Mouse (Mus musculus) CH12.LX (cell line): Measurements from ENCODE around the gene Hist1h1d. TPM values are rescaled to one million over a fixed set of nuclear protein-coding genes. Genes with fewer than 3 reads are reported as not detected.

ENCODE experiments used
- DNase-seq: peaks from one replicate; pipeline ENCODE4 v3.0.0-alpha.2; 2013; ENCODE audit errors: extremely low read depth
- H3K27ac ChIP-seq: 2 replicates; pipeline ENCODE4 v1.5.1; 2012; ENCODE audit warnings: low read depth, mild to moderate bottlenecking, control low read depth, moderate library complexity; ENCODE audit not compliant: insufficient read depth
- H3K27me3 ChIP-seq: replicated peaks from 2 replicates; pipeline ENCODE3; 2012; ENCODE audit warnings: inconsistent platforms
- H3K36me3 ChIP-seq, 2 experiments: replicated peaks in 1 of 2; 2 replicates each; pipeline versions ENCODE3 to v1.6.1; 2012; ENCODE audit warnings: inconsistent platforms in 1 of 2, low read length in 1 of 2, mild to moderate bottlenecking in 1 of 2, mixed read lengths in 1 of 2, moderate library complexity in 1 of 2; ENCODE audit not compliant: control insufficient read depth in 1 of 2, insufficient read depth in 1 of 2
- H3K4me1 ChIP-seq, 2 experiments: 2 replicates each; pipeline ENCODE4 v1.6.1; 2012; ENCODE audit warnings: inconsistent platforms in 1 of 2, moderate library complexity in 1 of 2; ENCODE audit not compliant: insufficient read depth in 2 of 2, control insufficient read depth in 1 of 2
- H3K4me2 ChIP-seq: 2 replicates; pipeline ENCODE4 v1.6.1; 2012; ENCODE audit warnings: low read depth, mild to moderate bottlenecking, control low read depth; ENCODE audit not compliant: poor library complexity, insufficient read depth, severe bottlenecking
- H3K4me3 ChIP-seq, 3 experiments: fragments of 150-350 bp in 1 of 3; sonication (generic) in 1 of 3; replicated peaks in 1 of 3; 2 replicates each; pipeline versions ENCODE3 to v1.5.1; 2011 to 2012; ENCODE audit warnings: low read depth in 2 of 3, low read length in 2 of 3, mild to moderate bottlenecking in 2 of 3, moderate library complexity in 2 of 3, control low read depth in 1 of 3, improper control_type of control experiment in 1 of 3, inconsistent platforms in 1 of 3, mixed read lengths in 1 of 3; ENCODE audit not compliant: poor library complexity in 1 of 3
- H3K79me2 ChIP-seq: replicated peaks from 2 replicates; pipeline ENCODE4 v1.6.1; 2012; ENCODE audit warnings: mild to moderate bottlenecking, moderate library complexity; ENCODE audit not compliant: control insufficient read depth, poor library complexity, insufficient read depth, severe bottlenecking; ENCODE audit errors: extremely low read depth
- H3K9ac ChIP-seq: 2 replicates; pipeline ENCODE4 v1.6.1; 2012; ENCODE audit warnings: low read depth, mild to moderate bottlenecking, control low read depth, moderate library complexity; ENCODE audit not compliant: insufficient read depth
- H3K9me3 ChIP-seq: replicated peaks from 2 replicates; pipeline ENCODE3; 2012; ENCODE audit warnings: low read length, inconsistent platforms, mixed read lengths
- BHLHE40 ChIP-seq: IDR thresholded peaks from 2 replicates; pipeline ENCODE4 v1.6.1; 2011; ENCODE audit warnings: mild to moderate bottlenecking, low read depth, low read length, improper control_type of control experiment
- CHD1 ChIP-seq: IDR thresholded peaks from 2 replicates; pipeline ENCODE4 v1.6.1; 2012; ENCODE audit warnings: low read depth, low read length, improper control_type of control experiment, inconsistent platforms
- E2F4 ChIP-seq: IDR thresholded peaks from 2 replicates; pipeline ENCODE4 v1.6.1; 2011; ENCODE audit warnings: low read depth, low read length, improper control_type of control experiment; ENCODE audit not compliant: insufficient replicate concordance
- ELF1 ChIP-seq: IDR thresholded peaks from 2 replicates; pipeline ENCODE4 v1.6.1; 2014; ENCODE audit warnings: low read depth, mild to moderate bottlenecking, inconsistent platforms, low read length, improper control_type of control experiment
- EP300 ChIP-seq: IDR thresholded peaks from 2 replicates; pipeline ENCODE4 v1.6.1; 2011; ENCODE audit warnings: low read length, improper control_type of control experiment
- ETS1 ChIP-seq: conservative IDR thresholded peaks from 2 replicates; pipeline ENCODE4 v1.6.1; 2012; ENCODE audit warnings: low read depth, mild to moderate bottlenecking, inconsistent platforms, low read length, improper control_type of control experiment, moderate library complexity
- IRF4 ChIP-seq: IDR thresholded peaks from 2 replicates; pipeline ENCODE4 v1.6.1; 2014; ENCODE audit warnings: low read depth, mild to moderate bottlenecking, inconsistent platforms, low read length, improper control_type of control experiment
- JUND ChIP-seq: conservative IDR thresholded peaks from 2 replicates; pipeline ENCODE4 v1.6.1; 2011; ENCODE audit warnings: low read depth, low read length, improper control_type of control experiment
- KAT2A ChIP-seq: IDR thresholded peaks from 2 replicates; pipeline ENCODE4 v1.6.1; 2012; ENCODE audit warnings: low read length, improper control_type of control experiment, inconsistent platforms; ENCODE audit not compliant: insufficient replicate concordance
- MAFK ChIP-seq: IDR thresholded peaks from 2 replicates; pipeline ENCODE4 v1.6.1; 2011; ENCODE audit warnings: low read length, improper control_type of control experiment; ENCODE audit not compliant: insufficient replicate concordance
- MAX ChIP-seq: IDR thresholded peaks from 2 replicates; pipeline ENCODE4 v1.6.1; 2011; ENCODE audit warnings: low read length, improper control_type of control experiment
- MXI1 ChIP-seq: IDR thresholded peaks from 2 replicates; pipeline ENCODE4 v1.6.1; 2011; ENCODE audit warnings: mild to moderate bottlenecking, low read depth, low read length, improper control_type of control experiment
- MYC ChIP-seq: IDR thresholded peaks from 2 replicates; pipeline ENCODE4 v1.6.1; 2011; ENCODE audit warnings: low read depth, mild to moderate bottlenecking, improper control_type of control experiment, low read length
- NELFE ChIP-seq: IDR thresholded peaks from 2 replicates; pipeline ENCODE4 v1.6.1; 2011; ENCODE audit warnings: low read depth, low read length, improper control_type of control experiment
- NRF1 ChIP-seq: IDR thresholded peaks from 2 replicates; pipeline ENCODE4 v1.6.1; 2014; ENCODE audit warnings: low read depth, mild to moderate bottlenecking, inconsistent platforms, low read length, improper control_type of control experiment, moderate library complexity
- RCOR1 ChIP-seq: conservative IDR thresholded peaks from 2 replicates; pipeline ENCODE4 v1.6.1; 2012; ENCODE audit warnings: low read depth, mild to moderate bottlenecking, inconsistent platforms, low read length, improper control_type of control experiment
- SIN3A ChIP-seq: IDR thresholded peaks from 2 replicates; pipeline ENCODE4 v1.6.1; 2012; ENCODE audit warnings: low read length, improper control_type of control experiment, inconsistent platforms
- TBP ChIP-seq: conservative IDR thresholded peaks from 2 replicates; pipeline ENCODE4 v1.6.1; 2011; ENCODE audit warnings: low read depth, low read length, improper control_type of control experiment
- UBTF ChIP-seq: IDR thresholded peaks from 2 replicates; pipeline ENCODE4 v1.6.1; 2012; ENCODE audit warnings: low read depth, mild to moderate bottlenecking, inconsistent platforms, low read length, improper control_type of control experiment, moderate library complexity
- USF1 ChIP-seq: IDR thresholded peaks from 2 replicates; pipeline ENCODE4 v1.6.1; 2014; ENCODE audit warnings: low read depth, mild to moderate bottlenecking, inconsistent platforms, low read length, improper control_type of control experiment
- USF2 ChIP-seq: conservative IDR thresholded peaks from 2 replicates; pipeline ENCODE4 v1.6.1; 2011; ENCODE audit warnings: low read depth, low read length, improper control_type of control experiment
- ZMIZ1 ChIP-seq: IDR thresholded peaks from 2 replicates; pipeline ENCODE4 v1.6.1; 2012; ENCODE audit warnings: low read depth, mild to moderate bottlenecking, inconsistent platforms, low read length, improper control_type of control experiment
- dilution Hi-C: fragments of 300-500 bp; cut with MboI; formaldehyde crosslinking; loops from 2 replicates; pipeline ENCODE4 v1.14.3; 2020; ENCODE audit warnings: low sequenced_read_pairs; ENCODE audit not compliant: extremely low pct_unique_long_range_greater_than_20kb, extremely low pct_ligation_motif_present
- in situ Hi-C: fragments of 300-500 bp; cut with MboI; formaldehyde crosslinking; loops from 3 replicates; pipeline ENCODE4 v1.14.3; 2019; ENCODE audit warnings: low sequenced_read_pairs, low pct_ligation_motif_present, low pct_unique_long_range_greater_than_20kb, mixed read lengths
- polyA plus RNA-seq: library from polyadenylated mRNA; unstranded; fragments of >175 nt; gene quantifications from 2 replicates; pipeline ENCODE4 v1.2.1, GENCODE M21; 2012; ENCODE audit warnings: low read depth; ENCODE audit not compliant: insufficient read length
- total RNA-seq, 2 experiments: library from RNA; depleted of rRNA; stranded (reverse); fragments of 300-350 nt in 1 of 2; fragments of >200 nt in 1 of 2; gene quantifications; 2 replicates each; pipeline ENCODE4 v1.2.3; 2012 to 2014

Hist1h1d gene
- total and polyA plus RNA-seq, 3 experiments = 0.14 to 112 (median 2.3) TPM

- peak overlapping the region; percentile 53 to 70 (median 64) for H3K4me3 ChIP-seq
- peak overlapping the region; percentile 80 for H3K4me2 ChIP-seq
- TF ChIP-seq JUND (no peak), RCOR1 (no peak), IRF4 (peak; percentile 8; the same call in 1 of the 2 replicates), KAT2A (peak; percentile 65; the same call in 1 of the 2 replicates), UBTF (no peak), SIN3A (0 out of 2 replicates have a peak, but pooled peaks have one; percentile 5), MAFK (peak; percentile 95), E2F4 (peak; percentile 29; the same call in 1 of the 2 replicates), ELF1 (peak; percentile 90), NRF1 (peak; percentile 62), TBP (peak; percentile 99), MXI1 (0 out of 2 replicates have a peak, but pooled peaks have one; percentile 8), BHLHE40 (peak; percentile 25; the same call in 1 of the 2 replicates), ETS1 (no peak)
- TF ChIP-seq, all 38 proteins: peak for 10
- dilution Hi-C loops = no loop called here
- Histone ChIP-seq H3K27ac (peak overlapping the region; percentile 70), H3K79me2 (no peaks in the 10 kb centered on the region), H3K9ac (peak overlapping the region; percentile 85), H3K9me3 (no peaks in the 10 kb centered on the region), H3K36me3 (no peaks in the 10 kb centered on the region), H3K27me3 (no peaks in the 10 kb centered on the region), H3K4me1 (peaks cover 3 to 35% of the 10 kb centered on the region in 2 experiments; a peak in 3 of 4 replicates)
- peak; percentile 88 for DNase-seq
- in situ Hi-C loops = loop anchor here (25.0 kb wide), 1 partner anchor 1580 kb away; the partner anchor contains the start of gene Zfp184
Observed at GRCm38 (mm10) chr13:23517603-23518294, 35.3 kb upstream of the Hist1h1d start.

DNA sequence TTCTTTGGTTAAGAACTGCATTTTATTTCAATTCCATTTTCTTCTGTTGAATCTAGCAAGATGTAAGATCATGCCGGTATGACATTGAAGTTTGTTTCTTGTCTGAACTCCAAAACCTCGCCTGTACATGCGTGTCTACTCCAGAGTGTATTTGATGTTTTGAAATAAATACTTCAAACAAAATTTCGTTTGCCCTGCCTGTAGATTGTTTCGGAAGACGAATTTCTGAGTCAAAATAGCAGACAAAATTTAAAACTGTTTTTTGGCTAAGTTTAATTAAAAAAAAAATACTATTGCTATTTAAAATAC is 34.8 kb upstream of the Hist1h1d start:
- H3K9ac ChIP-seq = peak overlapping the region; percentile 85
- no peaks in the 10 kb centered on the region for H3K36me3 ChIP-seq
- DNase-seq = no peak
- dilution Hi-C loops (no loop called here), in situ Hi-C loops (loop anchor here (25.0 kb wide), 1 partner anchor 1581 kb away; the partner anchor contains the start of gene Zfp184)
- no peaks in the 10 kb centered on the region for H3K79me2 ChIP-seq
- no peaks in the 10 kb centered on the region for H3K9me3 ChIP-seq
- H3K4me1 ChIP-seq = peaks cover 3 to 33% of the 10 kb centered on the region in 2 experiments; a peak in 3 of 4 replicates
- peak overlapping the region; percentile 53 to 70 (median 57) for H3K4me3 ChIP-seq
- peak overlapping the region; percentile 70 for H3K27ac ChIP-seq
- no peak for TF ChIP-seq ZMIZ1
- no peak for TF ChIP-seq MAX
- TF ChIP-seq USF1 = no peak
- TF ChIP-seq USF2 = no peak
- TF ChIP-seq MXI1 = no peak
- no peak for TF ChIP-seq TBP
- peak; percentile 94; the same call in 1 of the 2 replicates for TF ChIP-seq CHD1
- no peak for TF ChIP-seq NELFE
- TF ChIP-seq SIN3A = 0 out of 2 replicates have a peak, but pooled peaks have one; percentile 55
- no peak for TF ChIP-seq EP300
- TF ChIP-seq MYC = peak; percentile 44; the same call in 1 of the 2 replicates
- TF ChIP-seq, all 38 proteins: peak for 3
- H3K4me2 ChIP-seq = no peak overlapping the region
- H3K27me3 ChIP-seq = no peaks in the 10 kb centered on the region
